Mouse (Mus musculus): Measurements from ENCODE around the gene H6pd.
"Not testable (repeated sequence)": the region's sequence is repeated elsewhere in the genome, so short reads cannot be mapped to it uniquely, and the experiment has no call there.

H6pd gene

DNA sequence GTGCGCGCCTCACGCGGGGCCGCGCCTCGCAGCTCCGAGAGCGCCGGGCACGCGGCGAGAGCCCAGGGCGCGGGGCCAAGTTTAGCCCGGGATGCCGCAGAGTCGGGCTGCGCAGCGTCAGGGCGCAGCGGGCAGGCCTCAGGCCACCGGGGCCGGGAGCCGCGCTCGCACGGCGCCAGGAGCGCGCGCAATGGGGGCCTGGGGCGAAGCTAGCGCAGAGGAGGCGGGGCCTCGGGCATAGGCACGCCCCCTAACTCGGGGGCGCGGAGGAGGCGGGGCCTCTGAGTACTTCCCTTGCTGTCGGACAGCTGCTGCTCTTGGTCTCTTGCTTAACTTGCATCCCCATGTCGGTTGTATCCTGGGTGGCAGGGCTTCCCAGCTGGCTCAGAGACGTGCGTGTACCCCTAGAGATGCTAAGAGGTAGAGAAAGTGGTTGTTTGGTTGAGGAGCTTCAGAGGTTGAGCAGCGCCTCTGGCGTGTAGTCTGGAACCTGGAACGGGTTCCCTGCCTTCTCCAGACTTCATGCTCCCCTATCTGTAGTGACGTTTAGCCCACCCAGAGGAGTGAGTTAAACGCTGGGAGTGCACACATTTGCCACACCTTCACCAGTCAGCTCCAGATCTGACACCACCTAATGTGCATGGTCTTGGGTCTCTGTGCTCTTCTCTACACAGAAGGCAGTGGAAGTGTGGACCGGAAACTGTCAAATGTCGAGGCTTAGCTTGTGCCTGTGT is at the start of gene H6pd:
TSS of gene H6pd (minus strand) at position 171 of the 734 bp plus-strand sequence.
- in situ Hi-C loops (cut with MboI, MseI): no loop called here

DNA sequence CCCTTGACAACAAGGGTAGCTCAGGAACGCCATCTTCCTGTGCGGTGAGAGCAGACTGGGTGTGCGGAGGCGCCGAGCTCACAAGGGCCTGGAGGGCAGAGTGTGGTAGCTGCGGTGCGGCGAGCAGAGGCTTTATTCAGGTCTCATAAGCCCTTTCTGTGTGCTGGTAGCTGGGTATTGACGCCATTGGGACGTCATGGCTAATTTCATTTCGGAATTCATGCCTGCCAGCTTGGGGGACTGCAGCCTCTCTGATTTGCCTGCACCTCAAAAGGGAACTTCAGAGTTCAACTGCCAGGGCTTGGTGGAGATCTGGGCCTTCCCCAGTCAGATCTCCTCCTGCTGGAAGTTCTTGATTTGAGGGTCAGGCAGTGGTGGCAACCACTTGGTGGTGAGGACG is 48.9 kb upstream of the H6pd start:
- in situ Hi-C loops (cut with MboI, MseI): no loop called here

DNA sequence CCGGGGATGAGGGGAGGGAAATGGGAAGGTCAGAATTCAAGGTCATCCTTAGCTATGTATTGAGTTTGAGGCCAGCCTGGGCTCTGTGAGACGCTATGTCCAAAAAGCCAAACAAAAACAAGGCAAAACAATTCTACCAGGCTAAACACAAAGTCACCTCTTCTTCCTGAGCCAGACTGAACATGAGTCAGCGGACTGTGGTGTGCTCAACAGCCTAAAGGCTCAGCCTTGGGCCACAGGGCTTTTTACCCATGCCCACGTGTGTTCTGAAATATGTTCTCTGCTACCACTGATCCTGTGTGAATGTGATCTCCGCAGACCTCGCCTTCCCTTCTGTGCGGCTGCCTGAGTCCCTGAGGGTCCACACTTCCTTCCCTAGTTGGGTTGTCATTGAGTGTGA is 47.3 kb upstream of the H6pd start:
- in situ Hi-C loops (cut with MboI, MseI): no loop called here

DNA sequence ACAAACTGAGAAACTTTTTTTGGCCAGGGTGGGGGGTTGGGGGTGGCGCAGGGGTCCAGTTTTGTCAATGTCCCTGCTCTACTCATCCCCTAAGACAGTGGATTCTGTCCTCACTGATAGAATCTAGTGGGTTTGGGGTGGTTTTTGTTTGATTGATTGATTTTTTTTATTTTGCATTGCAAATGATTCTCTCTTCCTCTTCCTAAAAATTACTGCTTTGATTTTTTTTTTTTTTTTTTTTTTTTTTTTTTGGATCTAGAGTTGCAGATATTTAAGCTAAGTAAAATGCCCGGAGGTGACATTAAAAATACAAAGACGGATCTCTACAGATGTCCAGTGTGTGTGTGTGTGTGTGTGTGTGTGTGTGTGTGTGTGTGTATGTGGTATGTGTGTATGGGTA is 43.6 kb upstream of the H6pd start:
- in situ Hi-C loops (cut with MboI, MseI): no loop called here

DNA sequence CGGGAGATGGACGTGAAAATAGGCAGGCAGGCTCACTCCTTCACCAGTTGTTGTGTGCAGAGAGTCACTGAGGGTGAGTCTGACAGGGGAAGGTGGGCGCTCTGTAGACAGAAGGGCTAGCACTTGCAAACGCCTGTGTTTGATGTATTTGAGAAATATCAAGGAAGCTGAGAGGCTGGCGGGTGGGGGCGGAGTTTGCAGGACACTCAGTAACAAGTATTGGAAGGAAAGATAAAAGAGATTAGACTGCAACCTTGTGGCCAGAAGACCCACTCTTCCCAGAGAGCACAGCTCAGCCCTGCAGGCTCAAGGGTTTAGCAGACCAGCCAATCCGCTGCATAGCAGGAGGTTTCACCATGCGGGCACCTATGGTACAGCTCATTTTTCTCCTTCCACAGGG is 42.7 kb upstream of the H6pd start:
- in situ Hi-C loops (cut with MboI, MseI): no loop called here

DNA sequence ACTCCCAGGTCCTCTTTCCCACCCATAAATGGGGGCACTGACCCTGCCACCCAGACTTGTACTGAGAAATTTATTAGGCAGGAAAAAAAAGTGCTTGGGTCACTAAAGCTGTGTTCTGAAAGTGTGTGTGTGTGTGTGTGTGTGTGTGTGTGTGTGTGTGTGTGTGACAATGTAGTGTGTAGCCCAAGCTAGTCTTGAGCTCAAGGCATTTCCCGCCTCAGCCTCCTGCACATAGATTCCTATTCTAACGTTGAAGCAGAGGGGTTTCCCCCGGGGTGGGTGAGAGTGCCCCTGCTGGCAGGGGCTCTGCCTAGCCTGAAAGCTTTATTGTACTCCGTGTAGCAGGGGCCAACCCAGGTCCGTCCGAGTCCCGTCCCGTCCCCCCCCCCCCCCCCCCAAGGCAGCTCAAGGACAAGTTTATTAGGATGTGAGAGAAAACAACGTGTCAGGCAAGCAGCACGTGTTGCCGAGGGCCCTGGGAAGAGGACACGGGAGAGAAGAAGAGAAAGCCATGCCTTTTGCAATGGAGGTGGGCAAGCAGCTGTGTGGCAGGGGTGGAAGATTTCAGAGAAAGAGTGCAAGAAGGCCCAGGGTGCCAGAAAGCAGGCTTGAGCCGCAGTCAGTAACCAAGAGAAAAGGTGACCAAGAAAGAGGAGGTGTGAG is 40.9 kb upstream of the H6pd start:
- in situ Hi-C loops (cut with MboI, MseI): no loop called here

DNA sequence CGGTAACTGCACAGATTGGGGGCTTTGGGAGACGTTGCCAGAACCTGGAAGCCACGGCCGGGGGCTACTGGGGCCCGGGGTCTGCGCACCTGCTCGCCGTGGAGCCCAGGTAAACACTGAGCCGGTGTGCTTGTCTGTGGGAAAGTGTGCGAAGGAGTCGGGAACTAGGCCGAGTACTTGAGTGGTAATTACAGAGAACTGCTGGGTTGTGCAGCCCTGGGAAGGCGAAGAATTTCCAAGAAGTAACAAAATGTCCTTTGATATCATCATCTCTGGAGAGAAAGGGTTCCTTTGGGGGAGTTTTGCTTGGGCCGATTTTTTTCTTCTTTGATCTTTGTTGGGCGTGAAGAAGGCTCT is 40.3 kb upstream of the H6pd start:
- in situ Hi-C loops (cut with MboI, MseI): no loop called here

DNA sequence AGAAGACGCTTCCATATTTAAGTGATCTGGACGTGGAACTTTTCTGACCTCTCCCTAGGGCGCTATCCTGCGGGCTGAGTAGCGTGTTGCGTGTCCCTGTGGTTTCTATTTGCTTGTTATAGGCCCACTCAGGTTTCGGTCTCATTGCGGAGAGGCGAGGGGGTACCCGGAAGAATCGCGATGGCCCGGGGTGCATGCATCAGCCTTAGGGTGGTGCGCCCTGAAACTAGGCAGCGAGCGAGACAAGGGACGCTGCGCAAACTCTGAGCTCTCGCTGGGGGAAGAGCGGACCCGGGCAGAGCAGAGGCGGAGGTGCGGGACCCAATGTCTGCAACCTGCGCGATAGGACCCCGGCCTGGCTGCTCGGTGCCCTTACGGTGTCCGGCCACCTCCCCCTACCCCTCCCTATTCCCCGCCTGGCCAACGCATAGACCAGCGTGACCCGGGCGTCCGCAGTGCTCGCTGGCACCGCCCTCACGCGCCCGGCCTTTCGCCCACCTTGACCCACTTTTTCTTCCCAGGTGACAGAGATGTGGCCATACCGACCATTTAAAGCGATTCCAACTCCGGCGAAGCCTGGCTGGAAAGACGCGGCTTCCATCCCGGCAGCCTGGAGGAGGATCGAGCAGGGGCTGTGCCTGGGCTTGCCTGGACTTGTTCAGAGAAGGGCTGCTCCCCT is 39.8 kb upstream of the H6pd start:
- in situ Hi-C loops (cut with MboI, MseI): no loop called here

DNA sequence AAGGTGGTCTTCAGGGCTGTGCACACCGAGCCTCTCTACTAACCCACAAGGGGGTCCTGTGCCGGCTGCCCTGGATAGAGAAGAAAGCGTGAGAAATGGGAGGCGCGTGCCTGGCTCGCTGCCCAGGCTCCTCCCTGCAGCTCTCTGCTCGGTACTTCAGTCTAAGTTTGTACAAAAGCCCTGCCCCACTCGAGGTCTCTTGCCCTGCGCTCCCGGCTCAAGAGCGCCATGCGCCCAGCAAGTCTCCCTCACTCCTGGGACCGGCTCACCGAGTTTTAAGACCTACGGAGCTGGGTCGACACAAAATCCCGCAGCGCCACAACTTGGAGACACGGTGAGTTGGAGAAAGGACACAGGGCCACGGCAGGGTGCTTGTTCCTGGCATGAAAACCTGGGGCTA is 39.2 kb upstream of the H6pd start:
- in situ Hi-C loops (cut with MboI, MseI): no loop called here

DNA sequence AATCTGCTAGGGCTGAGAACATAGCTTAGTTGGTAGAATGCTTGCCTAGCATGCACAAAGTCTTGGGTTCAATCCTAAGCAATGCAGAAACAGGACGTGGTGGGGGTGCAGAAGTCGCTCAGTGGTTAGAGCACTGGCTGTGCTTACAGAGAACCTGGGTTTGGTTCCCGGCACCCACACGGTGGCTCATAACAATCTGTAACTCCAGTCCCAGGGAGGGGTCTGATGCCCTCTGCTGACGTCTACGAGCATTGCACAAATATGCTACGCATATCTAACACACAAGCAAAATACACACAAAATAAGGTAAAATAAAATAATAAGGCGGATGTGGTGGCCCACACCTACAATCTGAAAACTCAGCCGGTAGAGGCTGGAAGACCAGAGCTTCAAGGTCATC is 34.8 kb upstream of the H6pd start:
- in situ Hi-C loops (cut with MboI, MseI): no loop called here

DNA sequence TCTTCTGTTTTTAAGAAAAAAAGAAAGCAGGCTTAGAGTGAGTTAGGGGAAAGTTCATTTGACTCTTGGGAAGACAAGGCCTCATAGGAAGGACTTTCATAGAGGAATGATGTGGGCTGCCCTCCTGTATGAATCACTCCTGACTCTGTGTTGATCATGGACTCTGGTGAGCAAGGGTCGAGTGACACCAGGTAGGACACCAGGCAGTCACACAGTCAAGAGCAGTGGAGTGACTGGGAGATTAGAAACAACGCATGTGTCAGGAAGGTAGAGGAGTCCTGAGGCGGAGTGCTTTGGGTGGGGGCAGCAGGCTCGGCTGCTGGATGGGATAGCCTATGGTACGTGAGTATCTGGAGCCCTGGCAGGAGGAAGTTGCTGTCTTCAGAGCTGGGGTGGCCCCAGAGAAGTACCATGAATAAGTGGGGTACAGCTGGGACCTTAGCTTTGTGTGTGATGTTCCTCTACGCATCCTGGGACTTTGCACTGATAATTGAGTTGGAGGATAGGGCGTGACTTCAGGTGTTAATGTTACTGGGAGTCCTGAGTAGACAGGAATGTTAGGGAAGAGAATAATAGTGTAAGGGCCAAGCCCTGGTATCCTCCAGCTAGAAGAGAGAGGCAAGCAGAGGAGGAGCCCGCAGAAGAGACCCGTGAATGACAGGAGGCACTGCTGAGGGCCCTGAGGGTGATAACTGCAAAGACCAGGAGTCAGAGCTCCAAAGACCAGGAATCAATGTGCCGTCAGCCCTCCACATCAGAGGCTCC is 32.7 kb upstream of the H6pd start:
- in situ Hi-C loops (cut with MboI, MseI): no loop called here

DNA sequence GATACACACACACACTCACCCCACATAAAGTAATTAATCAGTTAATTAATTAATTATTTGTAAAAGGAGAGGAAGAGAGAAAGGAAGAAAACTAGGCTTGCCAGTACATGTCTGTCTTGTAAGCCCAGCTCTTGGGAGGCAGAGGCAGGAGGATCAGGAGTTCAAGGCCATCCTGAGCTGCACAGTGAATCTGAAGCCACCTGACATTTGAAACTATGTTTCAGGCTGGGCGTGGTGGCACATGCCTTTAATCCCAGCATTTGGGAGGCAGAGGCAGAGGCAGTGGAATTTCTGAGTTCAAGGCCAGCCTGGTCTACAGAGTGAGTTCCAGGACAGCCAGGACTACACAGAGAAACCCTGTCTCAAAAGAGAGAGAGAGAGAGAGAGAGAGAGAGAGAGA is 32.0 kb upstream of the H6pd start:
- in situ Hi-C loops (cut with MboI, MseI): not testable (repeated sequence)

DNA sequence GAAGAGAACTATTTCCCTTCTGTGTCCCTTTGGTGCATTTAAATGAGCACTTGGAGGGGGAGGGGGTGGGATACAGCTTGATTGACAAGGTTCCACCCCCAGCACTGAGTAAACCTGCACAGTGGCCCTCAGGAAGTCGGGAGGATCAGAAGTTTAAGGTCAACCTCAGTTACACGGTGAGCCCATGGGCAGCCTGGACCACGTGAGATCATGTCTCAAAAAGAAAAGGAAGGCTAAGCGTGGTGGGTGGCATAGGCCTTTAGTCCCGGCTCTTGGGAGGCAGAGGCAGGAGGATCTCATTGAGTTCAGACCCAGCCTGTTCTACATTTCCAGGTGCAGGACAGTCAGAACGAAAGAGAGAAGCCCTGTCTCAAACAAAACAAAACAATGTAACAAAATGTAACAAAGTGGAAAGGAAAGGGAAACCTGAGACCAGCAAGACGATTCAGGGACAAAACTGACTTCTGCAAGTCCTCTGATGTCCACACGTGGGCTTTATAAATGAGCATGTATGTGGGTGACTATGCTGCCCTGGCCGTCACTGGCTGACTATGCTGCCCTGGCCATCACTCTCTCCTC is 31.3 kb upstream of the H6pd start:
- in situ Hi-C loops (cut with MboI, MseI): no loop called here

DNA sequence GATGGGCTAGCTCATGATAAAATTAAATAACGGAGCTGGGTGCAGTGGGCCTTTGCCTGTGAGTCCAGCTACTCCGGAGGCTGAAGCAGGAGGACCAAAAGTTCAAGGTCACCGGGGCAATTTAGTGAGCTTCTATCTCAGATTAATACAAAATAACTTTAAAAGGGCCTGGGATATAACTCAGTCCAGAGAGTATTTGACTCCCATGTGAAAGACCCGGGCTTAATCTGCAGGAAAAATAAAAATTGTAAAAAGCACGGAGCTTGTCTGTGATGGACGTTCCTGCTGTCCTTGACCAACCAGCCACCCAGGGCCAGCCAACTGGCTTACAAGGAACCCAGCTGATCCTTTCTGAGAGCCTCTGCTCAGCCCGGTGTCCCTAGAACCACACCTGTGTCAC is 29.7 kb upstream of the H6pd start:
- in situ Hi-C loops (cut with MboI, MseI): loop anchor here (10.0 kb wide), 1 partner anchor 56 kb away; no protein-coding TSS in a partner anchor

DNA sequence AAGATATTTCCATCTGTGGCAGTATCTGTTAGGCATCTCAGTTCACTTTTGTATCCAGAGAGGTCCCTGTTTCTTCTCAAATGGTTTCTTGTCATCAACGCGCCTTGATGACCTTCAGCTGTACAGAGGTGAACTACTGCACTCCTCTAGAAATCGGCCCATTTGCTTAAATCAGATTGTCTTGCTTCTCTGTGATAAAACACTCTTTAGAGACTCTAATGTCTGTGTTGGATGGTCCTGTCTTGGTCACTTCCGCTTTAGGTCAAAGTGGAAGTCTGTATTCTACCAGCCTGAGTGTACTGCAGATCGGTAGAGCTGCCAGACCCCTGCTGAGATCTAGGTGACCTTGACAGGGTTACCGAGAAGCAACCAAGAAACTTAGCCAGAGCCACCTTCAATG is 27.3 kb upstream of the H6pd start:
- in situ Hi-C loops (cut with MboI, MseI): loop anchor here (10.0 kb wide), 1 partner anchor 59 kb away; no protein-coding TSS in a partner anchor

DNA sequence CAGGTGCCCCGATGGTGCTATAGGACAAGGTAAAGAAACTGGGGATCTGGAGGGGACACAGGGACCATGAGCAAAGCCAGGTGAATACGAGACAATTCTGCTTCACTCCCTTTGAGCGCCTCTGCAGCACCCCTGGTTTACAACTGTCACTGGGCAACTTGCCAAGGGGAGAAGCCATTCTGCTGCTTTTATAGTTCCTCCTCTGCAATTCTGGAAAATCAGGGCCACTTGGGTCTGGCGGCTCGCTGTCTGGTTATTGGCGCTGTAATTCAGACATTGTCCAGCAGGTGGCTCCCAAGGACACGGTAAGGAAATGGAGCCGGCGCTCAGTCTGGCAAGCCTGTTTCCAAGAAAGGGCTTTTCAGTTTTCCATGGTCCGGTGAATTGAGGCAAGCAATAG is 26.5 kb upstream of the H6pd start:
- in situ Hi-C loops (cut with MboI, MseI): loop anchor here (10.0 kb wide), 1 partner anchor 60 kb away; no protein-coding TSS in a partner anchor

DNA sequence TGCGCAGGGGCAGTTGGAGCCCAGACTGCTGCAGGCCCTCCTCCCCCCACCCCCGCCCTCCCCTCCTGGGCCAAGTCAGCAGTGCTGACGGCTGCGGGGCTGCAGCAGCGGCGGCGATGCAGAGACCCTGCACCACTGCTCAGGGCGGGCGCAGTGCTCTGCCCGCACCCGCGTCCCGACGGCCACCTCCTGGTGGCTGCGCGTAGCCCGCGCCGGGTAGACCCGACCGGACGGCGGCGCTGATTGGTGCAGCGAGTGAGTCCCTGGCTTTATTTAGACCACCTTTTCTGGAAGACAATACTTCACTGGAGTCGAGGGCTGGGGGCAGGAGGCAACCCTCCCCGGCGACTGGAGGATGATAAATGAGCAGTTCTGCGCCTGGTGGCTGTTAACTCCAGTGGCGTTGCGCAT is 24.4 kb upstream of the H6pd start:
- in situ Hi-C loops (cut with MboI, MseI): loop anchor here (10.0 kb wide), 1 partner anchor 62 kb away; no protein-coding TSS in a partner anchor

DNA sequence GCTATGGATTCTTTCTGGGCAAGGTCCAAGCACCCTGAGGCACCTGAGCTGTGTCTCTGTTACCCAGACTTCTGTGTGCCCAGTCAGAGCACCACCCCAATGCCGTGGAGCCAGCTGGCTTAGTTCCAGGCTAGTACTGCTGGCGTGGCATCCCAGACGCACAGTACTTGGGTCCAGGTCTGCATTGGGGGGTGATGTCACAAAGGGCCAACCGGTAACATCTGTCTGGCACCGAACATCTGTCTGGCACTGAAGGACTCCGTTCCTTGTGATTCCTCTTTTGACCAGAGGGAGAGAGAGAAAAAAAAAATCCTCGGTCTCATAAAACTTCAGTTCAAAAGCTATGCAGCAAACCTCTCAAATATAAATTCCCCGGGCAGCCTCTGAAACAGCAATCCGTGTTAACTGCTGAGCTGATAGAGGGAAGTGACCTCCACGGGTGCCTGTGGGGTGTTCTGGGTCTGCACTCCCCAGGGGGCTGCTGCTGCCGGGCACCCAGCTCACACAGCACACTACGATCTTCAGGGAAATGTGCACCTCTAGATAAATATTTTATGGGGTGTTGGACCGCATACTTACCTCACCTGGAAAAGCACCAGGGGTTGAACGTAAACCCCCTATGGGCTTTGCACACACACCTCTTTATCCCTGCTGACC is 22.5 kb upstream of the H6pd start:
- in situ Hi-C loops (cut with MboI, MseI): loop anchor here (10.0 kb wide), 1 partner anchor 63 kb away; no protein-coding TSS in a partner anchor

DNA sequence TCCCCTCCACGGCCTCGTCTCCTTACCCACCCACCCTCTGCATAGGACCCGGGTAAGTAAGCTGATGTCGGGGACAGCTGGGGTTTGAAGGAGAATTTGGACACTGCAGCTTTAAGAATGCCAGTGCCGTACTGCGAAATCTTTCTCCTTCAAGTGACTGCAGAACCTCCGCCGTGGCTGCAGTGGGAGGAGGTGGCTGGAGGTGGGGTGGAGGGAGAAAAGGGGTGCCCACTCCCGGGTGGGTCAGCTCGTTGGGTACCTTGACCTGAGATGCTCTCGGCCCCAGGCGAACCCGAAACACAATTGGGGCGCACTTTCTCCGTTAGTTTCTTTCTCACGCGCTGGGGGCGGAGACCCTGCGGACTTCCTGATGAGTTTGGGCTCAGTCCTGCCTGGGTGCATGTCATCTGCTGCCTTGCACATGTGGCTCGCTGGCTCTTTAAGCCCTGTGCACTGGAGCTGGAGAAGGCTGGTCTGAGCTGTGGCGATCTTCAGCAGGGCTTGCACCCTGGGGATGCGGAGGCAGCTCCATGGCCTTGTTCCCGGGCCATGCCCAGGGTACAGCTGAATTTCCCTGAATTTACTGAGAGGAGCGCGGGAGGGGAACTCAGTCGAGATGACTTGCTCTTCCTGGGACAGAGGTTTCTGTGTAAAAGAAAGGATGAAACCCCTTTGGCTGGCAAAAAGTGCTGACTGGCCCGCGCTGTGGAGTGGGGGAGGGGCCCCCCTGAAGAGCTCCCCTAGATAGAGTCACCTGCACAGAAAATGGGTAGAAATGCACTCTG is 21.8 kb upstream of the H6pd start:
- in situ Hi-C loops (cut with MboI, MseI): loop anchor here (10.0 kb wide), 1 partner anchor 64 kb away; no protein-coding TSS in a partner anchor

DNA sequence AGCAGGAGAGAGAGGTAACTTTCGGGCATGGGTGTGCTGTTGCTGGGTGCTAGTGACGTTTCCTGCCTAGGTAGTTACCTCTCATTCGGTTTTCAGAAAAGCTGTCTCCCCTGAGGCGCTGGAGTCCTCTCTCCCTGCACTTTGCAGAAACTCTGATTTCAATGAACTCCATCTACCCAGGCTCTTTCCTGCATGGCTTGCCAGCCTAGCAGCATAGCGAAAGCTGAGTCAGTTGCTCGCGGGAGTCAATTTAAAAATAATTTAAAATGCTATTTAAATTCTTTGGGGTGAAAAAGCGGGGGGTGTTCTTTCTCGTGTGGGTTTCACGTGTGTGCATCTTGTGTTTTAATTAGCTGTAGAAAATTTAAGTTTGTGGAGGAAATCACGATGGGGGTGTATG is 21.1 kb upstream of the H6pd start:
- in situ Hi-C loops (cut with MboI, MseI): loop anchor here (10.0 kb wide), 1 partner anchor 65 kb away; no protein-coding TSS in a partner anchor

Data from T-helper 2 cell (primary cell).